Mouse (Mus musculus) heart, postnatal 36 days (tissue): ENCODE measurements at regions not wholly inside any gene's neighbourhood (a gene's known extent, or its start where the extent isn't known, plus 50 kb on each side); places are given as distances from the start of the nearest gene placed in this dataset.

ENCODE experiments used
- microRNA-seq, 2 experiments: library from miRNA; unstranded; fragments of <30 nt; microRNA quantifications; one replicate each; pipeline ENCODE4 v1.2.0; 2021; ENCODE audit warnings: borderline number of aligned reads in 2 of 2

Small RNA genes in the stretch of these regions (microRNA-seq; reads per million reads assigned to microRNA genes)
- gene Gm25507 = 0 reads per million in 2 experiments
